Mouse (Mus musculus): ENCODE measurements at regions not wholly inside any gene's neighbourhood (a gene's known extent, or its start where the extent isn't known, plus 50 kb on each side); places are given as distances from the start of the nearest gene placed in this dataset.

DNA sequence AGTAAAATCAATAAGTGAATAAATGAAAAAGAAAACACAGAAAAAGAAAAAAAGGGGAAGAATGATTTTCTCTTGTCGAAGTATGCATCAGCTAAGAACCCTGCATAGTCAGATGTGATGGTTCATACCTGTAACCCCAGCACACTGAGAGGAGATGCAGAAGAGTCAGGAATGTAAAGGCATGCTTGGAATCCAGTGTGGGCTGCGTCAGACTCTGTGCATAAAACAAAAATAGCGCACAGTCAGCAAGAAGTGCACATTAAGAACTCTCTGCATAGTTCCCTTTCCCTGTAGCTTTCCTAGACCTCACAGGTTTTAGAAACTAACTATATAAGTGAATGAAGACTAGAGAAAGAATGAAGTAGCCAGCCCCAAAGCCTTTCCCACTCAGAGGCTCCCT lies 238.2 kb upstream of the Chl1 start:
- TF ChIP-seq GATA1 (IDR thresholded peaks at IDR 0.05; ENCODE audit: borderline replicate concordance, low read length) = no peak
- no peak for TF ChIP-seq FLI1 (IDR thresholded peaks at IDR 0.05; ENCODE audit: low read length)
